ENCODE assay signal across 12 mouse cellular contexts in genomic region chr10:99038866-99039265, GRCm38 (mm10).
"Had no signal": no experiment of that assay in that cellular context is flagged by ENCODE, and none has a peak within 500 bp of the region (broad histone marks: within the 10 kb centered on the region; RNA-seq: fewer than 3 reads in every experiment).

No protein-coding gene starts in this region.

- H3K9me3 ChIP-seq: kidney, embryonic 15.5 days; limb, embryonic 15.5 days; lung, embryonic 15.5 days; neural tube, embryonic 12.5 days had no signal

- H3K36me3 ChIP-seq: kidney, embryonic 15.5 days; limb, embryonic 15.5 days; lung, embryonic 15.5 days; neural tube, embryonic 12.5 days had no signal

- DNase-seq: kidney, adult 11 months; kidney, postnatal 25 days; layer of hippocampus, adult 9-11 months; layer of hippocampus, postnatal 36 days; lung, postnatal 36 days; midbrain, embryonic 14.5 days; thymus, postnatal 4 days had no signal

- H3K4me1 ChIP-seq: limb, embryonic 15.5 days; neural tube, embryonic 12.5 days had no signal

- H3K27me3 ChIP-seq: kidney, embryonic 15.5 days; limb, embryonic 15.5 days; lung, embryonic 15.5 days; neural tube, embryonic 12.5 days had no signal

- H3K4me3 ChIP-seq: kidney, embryonic 15.5 days; limb, embryonic 15.5 days; lung, embryonic 15.5 days; neural tube, embryonic 12.5 days had no signal

- H3K4me2 ChIP-seq: kidney, embryonic 15.5 days; limb, embryonic 15.5 days; lung, embryonic 15.5 days; neural tube, embryonic 12.5 days had no signal

- H3K9ac ChIP-seq: kidney, embryonic 15.5 days; limb, embryonic 15.5 days; lung, embryonic 15.5 days; neural tube, embryonic 12.5 days had no signal

- H3K27ac ChIP-seq: kidney, embryonic 15.5 days; limb, embryonic 15.5 days; neural tube, embryonic 12.5 days; stomach, postnatal 0 days had no signal
